Mouse (Mus musculus) stomach, postnatal 0 days (tissue): ENCODE results near the gene Ap2a1. TPM values are rescaled to one million over a fixed set of nuclear protein-coding genes. Genes with fewer than 3 reads are reported as not detected.

ENCODE experiments used
- ATAC-seq: fragments of 200-750 bp; cut with Nextera tagmentation; 2 replicates; pipeline ENCODE4 v1.8.0; 2017; ENCODE audit not compliant: low FRiP score, low TSS enrichment
- DNase-seq: peaks from one replicate; pipeline ENCODE4 v3.0.0-alpha.2; 2016; ENCODE audit warnings: low spot score
- H3K27ac ChIP-seq: fragments of 300-500 bp; sonication (generic); replicated peaks from 2 replicates; pipeline ENCODE4 v1.5.1; 2014; ENCODE audit warnings: mild to moderate bottlenecking, control low read depth
- H3K27me3 ChIP-seq: fragments of 300-500 bp; sonication (generic); 2 replicates; pipeline ENCODE4 v1.6.1; 2014; ENCODE audit warnings: low read length; ENCODE audit not compliant: control insufficient read depth, insufficient read depth
- H3K36me3 ChIP-seq: fragments of 300-500 bp; sonication (generic); 2 replicates; pipeline ENCODE4 v1.6.1; 2014; ENCODE audit warnings: low read length, mixed read lengths; ENCODE audit not compliant: control insufficient read depth, insufficient read depth
- H3K4me1 ChIP-seq: fragments of 300-500 bp; sonication (generic); replicated peaks from 2 replicates; pipeline ENCODE4 v1.6.1; 2014; ENCODE audit warnings: antibody characterized with exemption; ENCODE audit not compliant: control insufficient read depth, insufficient read depth
- H3K4me2 ChIP-seq: fragments of 300-500 bp; sonication (generic); replicated peaks from 2 replicates; pipeline ENCODE4 v1.6.1; 2014; ENCODE audit warnings: low read depth, mild to moderate bottlenecking, control low read depth, moderate library complexity
- H3K4me3 ChIP-seq: fragments of 300-500 bp; sonication (generic); 2 replicates; pipeline ENCODE4 v1.5.1; 2014; ENCODE audit warnings: low read depth, low read length, control low read depth
- H3K9ac ChIP-seq: fragments of 300-500 bp; sonication (generic); 2 replicates; pipeline ENCODE4 v1.6.1; 2014; ENCODE audit warnings: mild to moderate bottlenecking, low read length, control low read depth, mixed read lengths
- H3K9me3 ChIP-seq: fragments of 300-500 bp; sonication (generic); 2 replicates; pipeline ENCODE4 v1.6.1; 2016; ENCODE audit warnings: low read length; ENCODE audit not compliant: control insufficient read depth
- CTCF ChIP-seq: IDR thresholded peaks from 2 replicates; pipeline ENCODE4 v1.5.1; 2016; ENCODE audit warnings: antibody characterized with exemption, low read depth, mild to moderate bottlenecking, moderate library complexity
- EP300 ChIP-seq: optimal IDR thresholded peaks from 2 replicates; pipeline ENCODE3; 2016; ENCODE audit warnings: antibody characterized with exemption
- WGBS: fragments of 180-500 bp; shearing (Covaris S2); extraction: QIAGEN DNeasy Blood & Tissue Kit; methylation state at CpG from one replicate; pipeline ENCODE4 v1.1.7; 2014; 5-methylcytosine and 5-hydroxymethylcytosine counted together
- polyA plus RNA-seq: library from polyadenylated mRNA; unstranded; fragments of >200 nt; fragmentation: Nextera tagmentation; extraction: Ambion mirVana; gene quantifications from 2 replicates; pipeline ENCODE4 v1.2.1, GENCODE M21; 2015

Gene Ap2a1
- polyA plus RNA-seq, 1 experiment from 2014 or later, result 29.3 TPM

- no peaks in the 10 kb centered on the region for H3K27me3 ChIP-seq
- H3K9me3 ChIP-seq, result no peaks in the 10 kb centered on the region
- ATAC-seq, result no peak
- H3K4me2 ChIP-seq, result peak overlapping the region; percentile 81
- H3K36me3 ChIP-seq, result 0 out of 2 replicates have a peak, but pooled peaks cover 2% of the 10 kb centered on the region
- no peak overlapping the region for H3K4me3 ChIP-seq
- TF ChIP-seq CTCF (no peak), EP300 (no peak)
- no peak overlapping the region; the same call in 1 of the 2 replicates for H3K9ac ChIP-seq
- no peak for DNase-seq
- no peak overlapping the region; the same call in 1 of the 2 replicates for H3K27ac ChIP-seq
- H3K4me1 ChIP-seq, result no peaks in the 10 kb centered on the region
- WGBS, result 43% methylated on average over 7 of the region's 7 CpGs
Measured at GRCm38 (mm10) chr7:44971142-44971541, 41.8 kb upstream of the Ap2a1 start.

- Histone ChIP-seq H3K9ac (peak overlapping the region; percentile 64), H3K9me3 (no peaks in the 10 kb centered on the region), H3K4me2 (peak overlapping the region; percentile 81), H3K27me3 (no peaks in the 10 kb centered on the region), H3K4me1 (no peaks in the 10 kb centered on the region), H3K36me3 (0 out of 2 replicates have a peak, but pooled peaks cover 2% of the 10 kb centered on the region), H3K4me3 (peak overlapping the region; percentile 48), H3K27ac (peak overlapping the region; percentile 69)
- ATAC-seq (peak; percentile 92), DNase-seq (peak; percentile 87)
- TF ChIP-seq EP300 (no peak), CTCF (no peak)
- under 1% methylated on average over 36 of the region's 36 CpGs for WGBS
Measured at GRCm38 (mm10) chr7:44970231-44970691, 41.0 kb upstream of the Ap2a1 start.

- DNase-seq (peak; percentile 64), ATAC-seq (peak; percentile 19; the same call in 1 of the 2 replicates)
- TF ChIP-seq CTCF (peak; percentile 54), EP300 (no peak)
- no peak overlapping the region for H3K4me2 ChIP-seq
- no peaks in the 10 kb centered on the region for H3K9me3 ChIP-seq
- no peaks in the 10 kb centered on the region for H3K27me3 ChIP-seq
- H3K36me3 ChIP-seq, result 0 out of 2 replicates have a peak, but pooled peaks cover 2% of the 10 kb centered on the region
- H3K9ac ChIP-seq, result no peak overlapping the region
- H3K27ac ChIP-seq, result no peak overlapping the region
- 59% methylated on average over 15 of the region's 15 CpGs for WGBS
- H3K4me3 ChIP-seq, result no peak overlapping the region
- H3K4me1 ChIP-seq, result no peaks in the 10 kb centered on the region; the same call in 1 of the 2 replicates
Measured at GRCm38 (mm10) chr7:44966638-44967037, 37.3 kb upstream of the Ap2a1 start.

- TF ChIP-seq CTCF (peak; percentile 47), EP300 (no peak)
- Histone ChIP-seq H3K9me3 (no peaks in the 10 kb centered on the region), H3K36me3 (0 out of 2 replicates have a peak, but pooled peaks cover 2% of the 10 kb centered on the region), H3K4me3 (no peak overlapping the region), H3K4me2 (no peak overlapping the region), H3K9ac (no peak overlapping the region), H3K4me1 (no peaks in the 10 kb centered on the region; the same call in 1 of the 2 replicates), H3K27ac (no peak overlapping the region), H3K27me3 (no peaks in the 10 kb centered on the region)
- DNase-seq (peak; percentile 28), ATAC-seq (no peak)
- WGBS, result 77% methylated on average over 7 of the region's 7 CpGs
Measured at GRCm38 (mm10) chr7:44965975-44966374, 36.7 kb upstream of the Ap2a1 start.

GRCm38 (mm10) chr7:44964990-44965389, 35.7 kb upstream of the Ap2a1 start:
- Histone ChIP-seq H3K27ac (no peak overlapping the region), H3K27me3 (no peaks in the 10 kb centered on the region), H3K9me3 (no peaks in the 10 kb centered on the region), H3K4me2 (no peak overlapping the region), H3K4me1 (no peaks in the 10 kb centered on the region; the same call in 1 of the 2 replicates), H3K9ac (no peak overlapping the region), H3K4me3 (no peak overlapping the region), H3K36me3 (0 out of 2 replicates have a peak, but pooled peaks cover 2% of the 10 kb centered on the region)
- DNase-seq, result no peak
- no peak for ATAC-seq
- 98% methylated on average over 13 of the region's 13 CpGs for WGBS
- TF ChIP-seq CTCF, result no peak
- TF ChIP-seq EP300, result no peak

- DNase-seq, result no peak
- Histone ChIP-seq H3K27me3 (no peaks in the 10 kb centered on the region), H3K27ac (no peak overlapping the region), H3K4me1 (no peaks in the 10 kb centered on the region; the same call in 1 of the 2 replicates), H3K36me3 (no peaks in the 10 kb centered on the region), H3K4me3 (no peak overlapping the region), H3K4me2 (no peak overlapping the region), H3K9ac (no peak overlapping the region), H3K9me3 (no peaks in the 10 kb centered on the region)
- no peak for ATAC-seq
- 86% methylated on average over 5 of the region's 5 CpGs for WGBS
- TF ChIP-seq EP300 (no peak), CTCF (no peak)
Measured at GRCm38 (mm10) chr7:44962831-44963230, 33.5 kb upstream of the Ap2a1 start.
